Mouse (Mus musculus): ENCODE data around the gene Zyg11a.
"Not testable (repeated sequence)": the region's sequence is repeated elsewhere in the genome, so short reads cannot be mapped to it uniquely, and the experiment has no call there.

Zyg11a gene

DNA sequence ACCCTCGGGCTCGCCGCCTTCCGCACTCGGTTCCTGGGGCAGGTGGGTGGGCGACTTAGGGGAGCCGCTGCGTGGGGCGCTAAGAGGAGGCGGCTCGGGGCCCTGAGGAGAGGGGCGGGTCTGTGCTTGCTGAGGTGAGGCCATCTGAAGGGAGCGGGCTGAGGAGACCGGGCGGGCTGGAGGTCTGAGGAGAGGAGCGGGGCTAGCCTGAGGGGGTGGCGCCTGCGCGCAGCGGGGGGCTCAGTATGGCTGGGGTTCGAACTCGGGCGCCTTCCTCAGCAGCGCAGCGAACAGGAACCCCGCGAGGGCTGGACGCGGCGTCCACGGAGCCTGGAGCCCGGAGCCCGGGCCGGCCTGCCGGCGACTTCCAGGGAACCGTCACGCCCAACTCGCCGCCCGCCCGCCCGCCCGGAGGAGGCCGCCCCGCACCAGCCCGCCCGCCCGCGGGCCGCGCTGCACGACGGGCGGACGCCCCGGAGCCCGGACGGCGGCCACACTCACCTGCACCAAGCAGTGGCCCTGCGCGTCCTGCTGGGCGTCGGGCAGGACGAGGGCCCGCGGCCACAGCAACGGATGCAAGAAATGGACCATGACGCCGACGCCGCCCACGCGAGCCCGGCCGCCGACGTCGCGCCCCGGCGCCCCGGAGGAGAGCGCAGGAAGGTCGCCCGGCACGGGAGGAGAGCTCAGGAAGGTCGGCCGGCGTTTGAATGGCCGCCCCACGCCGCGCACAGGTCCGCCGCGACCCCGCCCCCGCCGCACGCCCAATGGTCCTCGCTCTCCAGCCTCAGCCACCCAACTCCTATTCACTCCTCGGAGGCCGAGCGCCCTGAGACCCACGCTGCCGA, at the start of gene Zyg11a:
Gene Zyg11a, minus strand, starts transcription at position 717 of the 848 bp plus-strand sequence.
- DNase-seq, result no peak

DNA sequence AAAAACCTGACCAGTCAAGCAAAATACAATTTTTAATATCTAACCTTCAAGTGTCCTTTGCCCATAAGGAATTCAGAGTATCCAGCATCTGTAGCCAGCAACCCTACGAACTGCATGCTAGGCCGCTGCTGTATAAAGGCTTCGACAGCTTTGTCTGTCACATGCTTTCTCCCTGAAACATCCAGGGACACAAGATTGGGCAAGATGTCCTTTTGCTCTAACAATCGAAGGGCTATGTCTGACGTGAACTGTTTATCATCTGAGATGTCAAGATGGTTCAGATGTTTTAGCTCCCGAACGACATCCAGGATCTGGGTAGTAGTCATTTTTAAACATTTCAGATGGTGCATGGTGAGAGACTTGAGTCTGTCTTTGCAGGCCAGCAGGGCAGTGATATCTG, 47.9 kb upstream of the Zyg11a start:
- DNase-seq, result no peak

DNA sequence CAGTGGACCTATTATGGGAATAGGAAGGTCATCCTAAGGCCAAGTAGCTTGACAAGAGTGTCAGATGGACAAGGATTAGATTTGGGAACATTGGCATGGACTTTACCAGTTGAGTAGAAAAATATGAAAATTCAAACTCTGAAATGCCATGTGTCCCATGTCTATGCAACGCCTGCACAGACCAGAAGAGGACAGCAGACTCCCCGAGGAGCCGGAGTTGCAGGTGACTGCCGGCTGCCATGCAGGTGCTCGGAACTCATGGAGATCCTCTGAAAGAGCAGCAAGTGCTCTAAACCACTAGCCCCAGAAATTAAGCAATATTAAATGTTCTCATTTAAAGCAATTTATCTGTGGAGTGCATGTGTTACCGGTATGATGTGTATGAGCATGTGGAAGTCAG, 35.5 kb upstream of the Zyg11a start:
- DNase-seq, result no peak

DNA sequence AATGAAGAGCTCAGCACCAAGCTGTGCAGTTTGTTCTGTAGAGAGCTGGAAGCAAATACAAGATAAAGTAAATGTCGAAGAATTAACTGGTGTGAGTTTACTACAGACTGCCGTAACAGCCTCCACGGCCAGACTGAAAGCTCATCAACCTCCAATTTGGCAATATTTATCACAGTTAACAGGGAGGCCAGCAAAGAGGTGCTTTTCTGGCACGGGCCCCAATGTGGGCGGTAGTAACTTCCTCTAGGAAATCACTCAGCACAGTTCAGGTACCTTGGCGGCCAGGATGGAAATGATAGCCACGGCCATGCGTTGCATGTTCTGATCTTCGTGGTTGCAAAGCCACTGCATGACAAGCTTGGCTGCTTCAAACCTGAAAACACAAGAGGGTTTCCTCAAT, 32.7 kb upstream of the Zyg11a start:
- DNase-seq, result no peak

DNA sequence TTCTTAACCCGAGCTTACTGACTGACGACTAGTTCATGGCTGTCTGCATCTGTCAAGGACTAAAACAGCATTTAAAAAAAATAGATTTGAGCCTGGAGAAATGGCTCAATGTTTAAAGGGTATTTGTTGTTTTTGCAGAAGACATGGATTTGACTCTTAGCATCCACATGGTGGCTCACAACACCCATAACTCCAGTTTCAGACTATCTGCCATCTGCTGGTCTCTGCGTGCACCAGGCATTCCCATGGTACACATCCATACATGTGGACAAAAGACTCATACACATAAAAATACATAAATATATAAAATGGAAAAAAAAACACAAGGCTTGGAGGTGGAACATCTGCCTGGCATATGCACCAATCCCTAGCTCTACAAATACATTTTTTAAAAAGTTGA, 31.5 kb upstream of the Zyg11a start:
- no peak for DNase-seq

DNA sequence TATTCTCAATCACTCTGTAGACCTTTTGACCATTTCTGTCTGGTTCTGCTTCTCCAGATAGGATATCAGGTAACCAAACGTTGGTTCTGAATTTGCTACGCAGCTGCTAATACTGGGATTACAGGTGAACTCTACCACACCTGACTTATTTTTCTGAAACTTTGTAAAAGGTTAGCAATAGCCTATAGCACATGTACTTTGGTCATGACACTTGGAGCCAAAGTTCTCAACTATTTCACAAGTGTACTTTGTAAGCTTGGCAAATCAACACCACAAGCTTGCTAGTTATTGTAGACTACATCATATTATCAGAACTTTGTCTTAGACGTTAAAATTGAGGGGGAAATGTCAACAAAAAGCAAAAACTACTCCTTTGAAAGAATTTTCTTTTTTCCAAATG, 15.8 kb upstream of the Zyg11a start:
- DNase-seq, result no peak

DNA sequence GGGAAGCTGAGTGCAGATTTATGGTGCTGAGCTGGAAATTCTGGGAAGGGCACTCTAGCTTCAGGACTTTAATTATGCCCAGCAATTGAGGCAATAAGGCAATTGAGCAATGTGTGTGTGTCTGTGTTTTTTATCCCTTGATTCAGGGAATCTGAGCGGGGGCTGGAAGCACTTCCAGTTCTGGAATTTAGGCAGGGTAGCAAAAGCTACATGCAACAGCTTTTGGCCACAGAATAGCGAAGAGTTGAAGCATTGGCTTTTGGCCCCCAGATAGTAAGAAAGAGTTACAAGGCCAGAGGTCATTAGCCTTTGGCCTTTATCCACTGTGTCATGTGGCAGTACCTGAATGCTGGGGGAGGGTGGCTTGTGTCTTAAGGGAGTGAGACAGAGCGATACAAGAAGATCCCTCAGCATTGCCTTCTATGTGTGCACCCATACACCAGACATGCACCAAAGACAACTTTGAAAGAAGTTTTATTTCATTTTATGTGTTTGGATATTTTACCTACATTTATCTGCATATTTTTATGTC, 7.6 kb upstream of the Zyg11a start:
- DNase-seq, result no peak

DNA sequence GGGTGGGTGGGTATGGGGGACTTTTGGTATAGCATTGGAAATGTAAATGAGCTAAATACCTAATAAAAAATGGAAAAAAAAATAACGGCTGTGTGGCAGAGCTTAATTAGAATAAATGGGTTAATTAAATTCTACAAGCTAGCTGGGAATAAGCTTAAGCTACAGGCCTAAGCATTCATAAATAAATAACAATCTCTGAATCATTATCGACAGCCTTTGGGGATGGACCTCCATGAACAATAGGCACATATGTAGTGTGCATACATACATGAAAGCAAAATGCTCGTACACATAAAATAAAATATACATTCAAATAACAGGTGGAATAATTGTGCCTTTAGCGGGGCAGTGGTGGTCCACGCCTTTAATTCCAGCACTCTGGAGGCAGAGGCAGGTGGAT, 4.7 kb upstream of the Zyg11a start:
- DNase-seq, result no peak

DNA sequence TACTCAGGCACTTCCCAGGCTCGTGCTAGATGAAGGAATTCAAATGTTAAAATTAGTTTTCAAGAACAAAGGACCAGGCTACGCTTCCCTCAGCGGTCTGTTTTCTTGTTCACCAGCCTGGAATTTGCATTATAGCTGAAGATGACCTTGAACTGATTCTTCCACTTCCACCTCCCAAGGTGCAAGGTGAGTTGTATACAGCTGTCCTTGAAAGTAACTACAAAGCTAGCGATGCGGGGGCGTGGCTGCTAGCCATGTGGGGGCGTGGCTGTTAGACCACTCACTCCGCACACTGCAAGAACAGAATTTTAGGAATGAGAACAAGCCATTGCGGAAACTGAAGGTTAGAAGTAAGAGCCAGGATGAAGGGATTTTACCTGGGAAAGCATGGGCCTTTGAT, 1.2 kb upstream of the Zyg11a start:
- no peak for DNase-seq

DNA sequence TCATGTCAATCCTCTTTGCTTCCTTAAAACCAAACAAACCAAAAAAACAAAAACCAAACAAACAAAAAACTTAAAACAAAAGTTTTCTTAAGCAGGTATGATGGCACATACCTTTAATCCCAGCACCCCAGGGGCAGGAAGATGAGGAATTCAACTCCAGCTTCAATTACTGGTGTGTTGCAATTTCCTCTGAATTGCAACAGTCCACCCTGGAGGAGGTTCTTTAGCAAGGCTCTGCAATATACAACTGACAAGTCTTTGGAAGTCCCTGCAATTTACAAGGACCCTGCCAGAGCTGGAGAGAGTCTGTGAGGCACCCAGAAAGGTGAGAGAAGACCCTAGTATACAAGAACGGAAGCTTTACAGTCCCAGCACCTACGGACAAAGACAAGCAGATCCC, 4.8 kb downstream of the Zyg11a start:
- DNase-seq, result no peak

DNA sequence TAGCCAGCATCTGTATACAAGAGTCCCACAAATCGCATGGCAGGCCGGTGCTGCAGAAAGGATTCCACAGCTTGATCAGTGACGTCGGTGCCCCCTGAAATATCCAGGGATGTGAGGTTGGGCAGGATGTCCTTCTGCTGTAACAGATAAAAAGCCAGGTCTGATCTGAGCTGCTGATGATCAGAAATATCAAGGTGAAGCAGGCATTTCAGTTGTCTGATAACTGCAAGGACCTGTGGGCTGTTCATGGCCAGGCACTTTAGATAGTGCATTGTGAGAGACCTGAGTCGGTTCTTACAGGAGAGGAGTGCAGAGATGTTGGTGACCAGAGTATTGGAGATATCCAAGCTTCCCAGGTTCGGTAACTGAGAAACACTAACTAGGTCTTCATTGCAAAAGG, 13.2 kb downstream of the Zyg11a start:
- no peak for DNase-seq

DNA sequence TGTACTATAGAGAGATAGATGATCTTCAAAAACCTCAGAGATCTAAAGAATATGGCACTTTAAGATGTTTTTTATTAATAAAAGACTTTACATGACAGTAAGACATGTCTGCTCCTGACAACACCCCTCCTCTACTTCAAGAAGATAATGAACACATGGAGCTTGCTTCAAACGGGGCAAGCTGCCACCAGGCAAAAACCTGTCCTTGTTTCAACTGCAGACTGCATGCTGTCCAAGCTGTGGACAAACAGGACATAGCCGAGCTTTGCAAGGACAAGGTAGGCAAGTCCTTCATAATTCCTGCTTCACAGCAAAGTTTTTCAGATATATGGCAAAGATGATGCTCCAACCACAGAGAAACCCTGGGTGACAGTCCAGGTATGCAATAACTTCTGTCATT, 18.6 kb downstream of the Zyg11a start:
- DNase-seq, result peak; percentile 21

DNA sequence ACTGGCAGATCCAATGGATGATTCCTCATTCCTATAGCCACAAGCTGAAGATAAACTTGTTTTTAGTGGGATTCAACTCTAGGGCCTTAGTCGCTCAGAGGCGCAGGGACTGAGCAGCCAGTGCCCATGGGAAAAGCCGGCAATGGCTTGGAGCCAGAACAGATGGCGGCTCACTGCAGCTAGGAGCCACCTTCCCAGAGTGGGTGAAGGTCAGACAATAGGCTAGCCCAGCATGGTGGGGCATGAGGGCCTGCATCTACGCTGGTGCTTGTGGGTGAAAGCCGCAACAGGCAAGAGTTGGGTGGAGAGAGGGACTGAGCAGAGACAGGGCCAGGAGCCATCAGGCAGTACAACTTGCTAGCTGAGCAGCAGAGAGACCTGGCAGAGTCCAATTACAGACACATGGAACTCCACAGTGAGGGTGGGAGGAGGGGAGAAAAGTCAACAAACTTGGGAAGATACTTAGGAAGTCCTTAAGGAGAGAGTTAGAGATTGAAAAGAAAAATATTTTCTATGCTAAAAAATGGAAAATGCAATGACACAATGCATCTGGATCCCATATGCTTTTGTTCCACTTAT, 21.5 kb downstream of the Zyg11a start:
- peak; percentile 50 for DNase-seq

DNA sequence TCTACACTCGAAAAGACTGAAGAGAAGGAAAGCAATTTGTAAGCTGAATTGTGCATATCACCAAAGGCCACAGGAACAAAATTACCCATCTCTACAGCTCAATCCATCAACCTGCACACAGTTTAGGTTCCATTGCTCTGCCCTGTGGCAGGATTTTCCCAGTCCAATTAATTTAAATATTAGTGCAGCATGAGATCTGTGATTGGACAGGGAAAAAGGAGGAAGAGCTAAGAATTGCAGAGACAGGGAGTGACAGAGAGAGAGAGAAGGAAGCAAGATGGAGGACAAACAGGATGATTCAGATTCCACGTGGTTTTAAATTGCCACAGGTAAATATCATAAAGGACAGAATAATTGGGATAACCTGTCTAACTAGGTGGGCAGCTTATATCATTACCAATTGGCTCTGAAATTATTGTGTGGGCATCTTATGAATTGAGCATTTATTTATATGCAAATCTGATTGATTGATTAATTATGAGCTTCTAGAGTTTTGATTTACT, 25.0 kb downstream of the Zyg11a start:
- no peak for DNase-seq

DNA sequence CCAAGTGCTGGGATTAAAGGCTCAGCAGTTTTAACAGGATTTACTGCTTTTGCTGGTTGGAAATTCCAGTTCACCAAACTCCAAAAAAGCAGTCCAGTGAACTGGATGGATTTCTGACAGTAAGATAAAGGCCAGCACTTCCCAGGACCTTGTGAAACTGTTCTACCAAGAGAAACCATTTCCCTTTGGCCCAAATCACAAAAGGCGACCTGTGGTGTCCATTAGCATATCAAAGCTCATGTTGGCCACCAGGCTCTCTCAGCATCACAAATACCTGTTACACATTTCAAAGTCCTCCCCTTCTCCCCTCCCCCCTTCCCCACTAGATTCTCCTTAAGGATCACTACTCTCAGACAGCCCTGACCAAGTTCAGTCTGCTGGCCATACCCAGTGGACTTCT, 35.6 kb downstream of the Zyg11a start:
- DNase-seq, result no peak

DNA sequence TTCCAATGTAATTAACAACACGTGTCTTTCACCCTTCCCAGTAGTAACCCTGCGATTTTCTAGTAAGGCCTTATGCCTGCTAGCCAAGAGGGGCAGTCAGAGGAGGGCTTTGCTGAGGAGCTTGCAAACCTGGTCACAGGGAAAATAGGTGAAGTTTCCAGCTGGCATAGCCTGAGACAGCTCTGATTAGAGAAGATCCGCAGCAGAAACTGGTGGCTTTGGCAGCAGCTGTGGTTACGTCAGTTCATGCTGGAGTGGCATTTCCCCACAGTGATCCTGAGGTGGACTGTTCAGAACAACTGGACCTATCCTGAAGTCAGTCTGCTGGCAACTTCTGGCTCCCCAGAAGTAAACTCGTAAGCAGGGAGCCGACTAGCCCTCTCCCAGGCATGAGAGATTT, 49.8 kb downstream of the Zyg11a start:
- no peak for DNase-seq

DNA sequence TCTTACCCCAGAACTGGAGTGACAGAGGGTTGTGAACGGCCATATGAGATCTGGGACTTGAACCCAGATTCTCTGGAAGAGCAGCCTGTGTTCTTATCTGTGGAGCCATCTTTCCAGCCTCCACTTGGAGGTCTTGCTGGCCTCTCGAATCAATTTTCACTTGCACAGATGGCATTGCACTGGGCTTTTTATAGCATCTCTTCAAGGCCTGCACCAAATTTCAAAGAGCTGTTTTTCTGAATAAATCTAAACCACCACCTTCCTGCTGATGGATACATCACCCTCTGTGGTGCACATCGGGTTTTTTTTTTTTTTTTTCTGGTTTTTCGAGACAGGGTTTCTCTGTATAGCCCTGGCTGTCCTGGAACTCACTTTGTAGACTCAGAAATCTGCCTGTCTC, 51.0 kb downstream of the Zyg11a start:
- DNase-seq, result no peak

DNA sequence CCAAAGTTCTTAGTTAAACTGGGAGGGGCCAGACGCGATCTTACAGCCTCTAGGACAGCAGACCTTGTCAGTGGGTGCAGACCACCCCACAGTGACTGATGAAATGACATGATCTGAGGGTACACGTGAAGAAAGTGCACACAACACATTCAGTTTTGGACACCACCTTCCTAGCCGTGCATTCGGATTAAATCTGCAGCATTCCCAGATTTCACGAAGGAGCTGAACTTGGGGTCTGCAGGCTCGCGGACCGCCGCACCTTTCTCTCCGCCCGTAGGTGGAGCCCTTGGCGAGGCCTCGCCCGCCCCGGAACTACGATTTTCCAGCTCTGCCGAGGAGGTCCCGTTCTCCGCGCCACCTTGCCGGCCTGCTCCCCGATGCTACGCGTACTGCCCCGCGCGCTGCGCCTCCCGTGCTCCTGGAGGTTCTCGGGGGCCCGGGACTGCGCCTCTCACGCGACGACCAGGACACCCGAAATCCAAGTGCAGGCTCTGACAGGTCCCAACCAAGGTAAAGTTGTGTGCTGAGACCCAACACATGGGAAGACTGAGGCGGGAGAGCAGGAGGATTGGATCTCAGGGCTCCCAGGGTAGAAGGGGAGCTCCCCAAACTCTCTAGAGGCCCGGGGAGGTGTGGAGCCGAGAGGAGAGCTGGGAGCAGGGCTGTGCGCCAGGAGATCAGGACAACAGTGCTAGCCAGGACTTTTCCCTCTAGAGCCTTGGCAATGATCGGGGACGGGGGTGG, 52.5 kb downstream of the Zyg11a start, which contains the start of gene Echdc2:
Gene Echdc2, plus strand, starts transcription at position 286 of the 744 bp plus-strand sequence.
- DNase-seq, result peak; percentile 45

DNA sequence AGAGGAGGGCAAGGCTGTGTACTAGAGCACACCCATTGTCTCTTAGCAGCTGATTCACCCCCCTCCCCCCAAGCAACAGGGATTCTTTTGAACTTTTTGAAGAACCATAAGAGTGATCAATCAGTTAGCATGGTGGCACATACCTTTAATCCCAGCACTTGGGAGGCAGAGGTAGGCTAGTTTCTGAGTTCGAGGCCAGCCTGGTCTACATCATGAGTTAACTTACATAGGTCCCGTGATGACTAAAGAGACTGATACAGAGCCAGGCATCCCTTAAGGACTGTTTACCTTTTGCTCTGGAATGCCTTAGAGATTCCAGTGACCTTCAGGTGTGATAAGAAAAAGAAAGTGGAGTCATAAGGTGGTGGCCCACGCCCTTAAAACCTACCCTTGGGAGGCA, 54.6 kb downstream of the Zyg11a start:
- no peak for DNase-seq

DNA sequence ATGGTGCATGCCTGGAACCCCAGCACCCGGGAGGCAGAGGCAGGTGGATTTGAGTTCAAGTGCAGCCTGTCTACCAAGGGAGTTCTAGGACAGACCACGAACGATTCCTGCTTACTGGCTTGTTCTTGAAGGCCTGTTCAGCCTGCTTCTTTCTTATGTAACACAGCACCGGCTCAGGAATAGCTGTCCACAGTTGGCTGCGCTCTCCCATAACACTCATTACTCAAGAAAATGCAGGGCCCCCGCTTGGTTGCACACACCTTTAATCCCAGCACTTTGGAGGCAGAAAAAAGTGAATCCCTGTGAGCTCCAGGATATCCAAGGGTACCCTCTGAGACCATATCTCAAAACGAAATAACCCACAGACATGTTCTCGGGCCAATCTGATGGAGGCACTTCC, 55.9 kb downstream of the Zyg11a start:
- no peak for DNase-seq

DNA sequence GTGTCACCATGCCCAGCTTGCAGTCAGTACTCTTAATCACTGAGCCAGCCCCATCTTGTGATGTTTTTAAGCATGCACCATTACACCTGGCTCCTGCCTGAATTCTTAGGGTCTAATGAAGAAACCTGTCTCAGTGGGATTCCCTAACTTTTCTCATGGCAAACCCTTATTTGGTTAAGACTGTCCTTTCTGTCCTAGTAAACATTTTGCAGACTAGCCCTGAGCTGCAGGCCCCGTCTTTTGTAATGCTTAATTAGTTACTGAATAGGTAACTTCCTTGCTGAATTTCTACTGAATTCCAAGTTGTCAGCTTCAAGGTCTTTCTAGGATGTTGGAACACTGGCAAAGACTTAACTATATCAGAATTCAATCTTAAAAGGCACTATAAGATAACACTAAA, 62.7 kb downstream of the Zyg11a start:
- not testable (repeated sequence) for DNase-seq

DNA sequence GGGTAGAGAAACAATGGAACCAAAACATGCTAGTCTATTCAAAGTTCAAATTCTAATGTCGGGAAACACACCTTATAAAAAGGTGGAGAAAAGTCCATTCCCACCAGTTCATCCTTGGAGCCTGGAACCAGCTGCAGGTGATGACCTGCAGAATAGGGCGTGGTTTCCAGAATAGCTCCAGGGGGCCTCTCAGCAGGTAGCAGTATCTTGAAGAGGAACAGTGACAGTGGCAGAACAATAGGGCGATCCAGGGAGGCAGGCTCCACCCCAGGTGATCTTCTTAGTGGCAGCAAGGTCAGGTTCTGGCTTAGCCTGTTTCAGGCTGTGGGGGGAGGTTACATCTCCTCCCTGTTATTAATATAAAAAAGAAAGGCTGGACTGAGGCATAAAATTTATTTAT, 72.3 kb downstream of the Zyg11a start:
- DNase-seq, result not testable (repeated sequence)

DNA sequence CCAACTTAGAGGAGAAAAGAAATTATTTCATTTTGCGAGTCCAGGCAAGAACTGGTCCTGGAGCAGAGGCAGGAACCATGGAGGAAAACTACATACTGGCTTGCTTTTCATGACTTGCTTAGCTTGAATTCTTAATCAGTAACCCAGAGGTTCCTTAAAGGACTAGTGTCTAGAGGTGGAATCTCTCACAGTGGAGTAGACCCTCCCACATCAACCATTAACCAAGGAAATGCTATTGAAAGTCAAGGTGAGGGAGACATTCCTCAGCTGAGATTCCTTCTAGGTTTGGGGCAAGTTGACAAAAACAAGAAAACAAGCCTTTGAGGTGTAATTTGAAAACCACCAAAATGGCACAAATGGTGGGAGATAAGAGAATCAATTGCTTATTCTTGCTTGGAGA, 73.0 kb downstream of the Zyg11a start, which contains the start of gene Scp2:
Gene Scp2, minus strand, starts transcription at position 119 of the 400 bp plus-strand sequence.
- no peak for DNase-seq
